Mouse (Mus musculus): ENCODE results near the gene Hoxb7. TPM values are rescaled to one million over a fixed set of nuclear protein-coding genes. Genes with fewer than 3 reads are reported as not detected.

Hoxb7 gene
- polyA plus RNA-seq, 1 experiment, result 1.5 TPM

- TF ChIP-seq CTCF (IDR thresholded peaks at IDR 0.05; ENCODE audit: extremely low read depth, insufficient read length, insufficient replicate concordance, low read depth, low read length), result no peak
- no peak for TF ChIP-seq POLR2A (IDR thresholded peaks at IDR 0.05; ENCODE audit: low read depth, low read length)
- H3K36me3 ChIP-seq (ENCODE audit: control insufficient read depth, insufficient read depth, low read length), result no peaks in the 10 kb centered on the region
- H3K4me1 ChIP-seq (ENCODE audit: control insufficient read depth, insufficient read depth, insufficient read length, low read length), result peaks cover 7% of the 10 kb centered on the region
- WGBS, result 20% methylated on average over 1 of the region's 1 CpGs
- H3K4me3 ChIP-seq (ENCODE audit: low read depth, low read length), result no peak overlapping the region
- peaks cover 91% of the 10 kb centered on the region for H3K27me3 ChIP-seq (ENCODE audit: control insufficient read depth, insufficient read depth, low read length)
- no peak overlapping the region for H3K27ac ChIP-seq (ENCODE audit: insufficient read depth, low read depth, low read length)
Measured at GRCm38 (mm10) chr11:96268031-96268745, 18.2 kb upstream of the Hoxb7 start.

DNA sequence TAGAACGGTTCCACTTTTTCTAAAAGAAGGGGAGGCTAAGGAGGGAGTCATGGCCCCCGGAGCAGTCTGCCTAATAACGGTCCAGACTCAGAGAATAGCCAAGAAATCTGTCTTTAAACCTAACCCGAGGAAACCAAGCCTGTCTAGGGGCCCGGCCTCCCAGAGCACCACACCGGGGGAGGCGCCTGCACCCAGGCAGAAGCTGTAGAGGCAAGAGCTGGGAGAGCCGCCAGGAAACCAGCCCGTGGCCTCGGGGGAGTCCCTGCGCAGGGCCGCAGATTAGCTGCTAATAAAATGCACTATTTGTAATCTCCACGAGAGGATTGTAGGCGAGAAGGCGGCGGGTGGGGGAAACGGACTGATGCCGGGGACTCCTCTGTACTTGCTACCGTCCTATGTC is 16.6 kb upstream of the Hoxb7 start:
- Histone ChIP-seq H3K36me3 (ENCODE audit: control insufficient read depth, insufficient read depth, low read length) (no peaks in the 10 kb centered on the region), H3K27ac (ENCODE audit: insufficient read depth, low read depth, low read length) (no peak overlapping the region), H3K4me1 (ENCODE audit: control insufficient read depth, insufficient read depth, insufficient read length, low read length) (0 out of 2 replicates have a peak, but pooled peaks cover 2% of the 10 kb centered on the region), H3K27me3 (ENCODE audit: control insufficient read depth, insufficient read depth, low read length) (peaks cover 88% of the 10 kb centered on the region), H3K4me3 (ENCODE audit: low read depth, low read length) (no peak overlapping the region)
- WGBS, result 3% methylated on average over 19 of the region's 19 CpGs
- TF ChIP-seq POLR2A (IDR thresholded peaks at IDR 0.05; ENCODE audit: low read depth, low read length) (no peak), CTCF (IDR thresholded peaks at IDR 0.05; ENCODE audit: extremely low read depth, insufficient read length, insufficient replicate concordance, low read depth, low read length) (no peak)

GRCm38 (mm10) chr11:96270996-96271540 is 15.4 kb upstream of the Hoxb7 start, which contains the start of gene Hoxb9:
Hoxb9 (plus strand) TSS chr11:96271457.
- 0 out of 2 replicates have a peak, but pooled peaks cover 2% of the 10 kb centered on the region for H3K4me1 ChIP-seq (ENCODE audit: control insufficient read depth, insufficient read depth, insufficient read length, low read length)
- peak within 1 kb of the TSS; percentile 44 for H3K4me3 ChIP-seq (ENCODE audit: low read depth, low read length)
- no peaks in the 10 kb centered on the region for H3K36me3 ChIP-seq (ENCODE audit: control insufficient read depth, insufficient read depth, low read length)
- WGBS, result 2% methylated on average over 40 of the region's 40 CpGs
- no peak for TF ChIP-seq POLR2A (IDR thresholded peaks at IDR 0.05; ENCODE audit: low read depth, low read length)
- no peak for TF ChIP-seq CTCF (IDR thresholded peaks at IDR 0.05; ENCODE audit: extremely low read depth, insufficient read length, insufficient replicate concordance, low read depth, low read length)
- peaks cover 88% of the 10 kb centered on the region for H3K27me3 ChIP-seq (ENCODE audit: control insufficient read depth, insufficient read depth, low read length)
- H3K27ac ChIP-seq (ENCODE audit: insufficient read depth, low read depth, low read length), result no peak within 1 kb of the TSS

- peaks cover 87% of the 10 kb centered on the region for H3K27me3 ChIP-seq (ENCODE audit: control insufficient read depth, insufficient read depth, low read length)
- WGBS, result under 1% methylated on average over 52 of the region's 52 CpGs
- H3K4me1 ChIP-seq (ENCODE audit: control insufficient read depth, insufficient read depth, insufficient read length, low read length), result 0 out of 2 replicates have a peak, but pooled peaks cover 2% of the 10 kb centered on the region
- peak overlapping the region; percentile 44 for H3K4me3 ChIP-seq (ENCODE audit: low read depth, low read length)
- H3K27ac ChIP-seq (ENCODE audit: insufficient read depth, low read depth, low read length), result no peak overlapping the region
- TF ChIP-seq POLR2A (IDR thresholded peaks at IDR 0.05; ENCODE audit: low read depth, low read length), result no peak
- TF ChIP-seq CTCF (IDR thresholded peaks at IDR 0.05; ENCODE audit: extremely low read depth, insufficient read length, insufficient replicate concordance, low read depth, low read length), result no peak
- H3K36me3 ChIP-seq (ENCODE audit: control insufficient read depth, insufficient read depth, low read length), result no peaks in the 10 kb centered on the region
Measured at GRCm38 (mm10) chr11:96271541-96272011, 14.8 kb upstream of the Hoxb7 start.

DNA sequence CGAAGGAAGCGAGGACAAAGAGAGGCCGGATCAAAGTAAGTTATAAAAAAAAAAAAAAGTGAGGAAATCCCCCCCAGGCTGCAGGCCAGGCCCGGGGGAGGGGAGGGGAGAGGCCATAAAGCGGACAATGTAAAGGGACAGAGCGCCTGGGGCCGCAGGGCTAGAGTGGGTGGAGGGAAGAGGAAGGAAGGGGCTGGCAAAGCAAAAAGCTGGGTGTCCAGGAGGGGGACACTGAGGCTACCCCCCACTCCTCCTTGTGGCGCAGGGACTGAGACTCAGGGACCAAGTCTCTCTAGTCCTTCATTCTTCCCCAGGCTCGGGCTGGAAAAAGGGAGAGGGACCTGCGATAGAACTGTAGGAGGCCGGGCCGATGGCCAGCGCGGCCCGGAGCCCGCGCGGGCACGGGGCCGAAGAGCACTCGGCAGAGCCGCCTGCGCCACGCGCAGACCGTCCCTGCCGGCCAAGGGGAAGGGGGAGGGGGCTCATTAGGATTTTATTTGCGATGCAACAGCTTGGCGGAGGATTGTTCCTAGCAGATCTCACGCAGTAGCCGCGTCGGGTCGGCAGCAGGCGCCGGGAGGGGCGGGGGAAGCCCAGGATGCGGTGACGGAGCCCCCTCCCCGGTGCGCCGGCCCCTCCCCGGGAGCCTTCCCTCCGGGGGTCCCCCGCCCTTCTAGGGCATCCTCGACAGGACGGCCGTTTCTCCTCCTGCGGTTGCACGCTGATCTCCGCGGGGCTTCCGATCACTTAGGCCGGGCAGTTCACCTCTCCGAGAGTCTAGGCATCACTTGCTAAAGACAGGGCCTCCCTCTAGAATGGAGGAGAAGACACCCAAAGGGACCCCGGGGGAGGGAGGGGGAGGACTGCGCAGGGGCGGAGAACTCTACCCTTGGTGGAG is 14.2 kb upstream of the Hoxb7 start:
- H3K27ac ChIP-seq (ENCODE audit: insufficient read depth, low read depth, low read length), result no peak overlapping the region
- H3K27me3 ChIP-seq (ENCODE audit: control insufficient read depth, insufficient read depth, low read length), result peaks cover 89% of the 10 kb centered on the region
- no peaks in the 10 kb centered on the region for H3K36me3 ChIP-seq (ENCODE audit: control insufficient read depth, insufficient read depth, low read length)
- peak overlapping the region; percentile 44; the same call in 1 of the 2 replicates for H3K4me3 ChIP-seq (ENCODE audit: low read depth, low read length)
- WGBS, result 4% methylated on average over 58 of the region's 58 CpGs
- TF ChIP-seq POLR2A (IDR thresholded peaks at IDR 0.05; ENCODE audit: low read depth, low read length), result no peak
- TF ChIP-seq CTCF (IDR thresholded peaks at IDR 0.05; ENCODE audit: extremely low read depth, insufficient read length, insufficient replicate concordance, low read depth, low read length), result no peak
- H3K4me1 ChIP-seq (ENCODE audit: control insufficient read depth, insufficient read depth, insufficient read length, low read length), result peaks cover 2% of the 10 kb centered on the region; the same call in 1 of the 2 replicates

- TF ChIP-seq POLR2A (IDR thresholded peaks at IDR 0.05; ENCODE audit: low read depth, low read length) (no peak), CTCF (IDR thresholded peaks at IDR 0.05; ENCODE audit: extremely low read depth, insufficient read length, insufficient replicate concordance, low read depth, low read length) (no peak)
- Histone ChIP-seq H3K36me3 (ENCODE audit: control insufficient read depth, insufficient read depth, low read length) (no peaks in the 10 kb centered on the region), H3K27ac (ENCODE audit: insufficient read depth, low read depth, low read length) (no peak overlapping the region), H3K27me3 (ENCODE audit: control insufficient read depth, insufficient read depth, low read length) (peaks cover 93% of the 10 kb centered on the region), H3K4me3 (ENCODE audit: low read depth, low read length) (no peak overlapping the region), H3K4me1 (ENCODE audit: control insufficient read depth, insufficient read depth, insufficient read length, low read length) (peaks cover 4% of the 10 kb centered on the region; the same call in 1 of the 2 replicates)
- 20% methylated on average over 10 of the region's 10 CpGs for WGBS
Measured at GRCm38 (mm10) chr11:96274428-96274827, 12.0 kb upstream of the Hoxb7 start.
